Mouse (Mus musculus) thymus, postnatal 14 days (tissue): ENCODE data around the gene Mrps23.
A peak's percentile ranks its signal among the peaks of the same experiment; 100 is the strongest.

ENCODE experiments used
- DNase-seq: peaks from one replicate; pipeline ENCODE4 v3.0.0; 2021

Mrps23 gene

DNA sequence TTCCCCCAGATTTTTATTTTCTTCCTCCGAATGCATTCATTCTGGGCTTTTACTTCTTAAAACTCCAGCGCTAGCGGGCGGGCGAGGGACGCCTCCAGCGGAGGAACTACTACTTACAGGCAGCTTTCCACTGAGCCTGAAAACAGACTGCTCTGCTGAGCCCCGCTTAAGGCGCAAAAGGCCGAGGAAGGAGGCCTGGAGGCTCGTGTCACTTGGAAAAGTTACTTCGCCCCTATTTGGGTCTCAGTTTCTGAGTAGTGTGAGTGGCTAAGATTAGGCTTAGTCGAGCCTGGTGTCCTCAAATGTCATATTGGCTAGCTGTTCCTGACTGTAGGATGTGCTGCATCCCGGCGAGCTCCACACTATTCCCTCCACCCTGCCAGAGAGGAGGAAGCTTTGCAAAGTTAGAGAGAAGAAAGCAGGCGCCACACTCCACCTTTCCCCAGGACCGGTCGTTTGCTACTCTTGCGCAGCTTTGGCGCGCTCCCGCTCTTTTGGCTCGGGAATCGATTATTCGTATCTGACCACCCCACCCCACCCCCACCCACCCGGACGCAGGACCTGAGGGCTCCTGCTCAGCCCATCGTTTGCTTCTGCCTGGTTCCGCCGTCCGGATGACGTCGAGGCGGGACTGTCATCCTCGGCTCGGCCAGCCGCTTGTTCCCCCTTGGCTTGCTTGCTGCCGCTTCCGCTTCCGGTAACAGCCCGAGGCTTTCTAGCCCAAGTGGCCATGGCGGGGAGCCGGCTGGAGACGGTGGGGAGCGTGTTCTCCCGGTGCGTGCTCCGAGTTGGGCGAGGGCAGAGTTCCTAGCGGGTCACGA, at the start of gene Mrps23:
TSS of gene Mrps23 (plus strand) at position 677 of the 821 bp plus-strand sequence.
- peak; percentile 93 for DNase-seq

DNA sequence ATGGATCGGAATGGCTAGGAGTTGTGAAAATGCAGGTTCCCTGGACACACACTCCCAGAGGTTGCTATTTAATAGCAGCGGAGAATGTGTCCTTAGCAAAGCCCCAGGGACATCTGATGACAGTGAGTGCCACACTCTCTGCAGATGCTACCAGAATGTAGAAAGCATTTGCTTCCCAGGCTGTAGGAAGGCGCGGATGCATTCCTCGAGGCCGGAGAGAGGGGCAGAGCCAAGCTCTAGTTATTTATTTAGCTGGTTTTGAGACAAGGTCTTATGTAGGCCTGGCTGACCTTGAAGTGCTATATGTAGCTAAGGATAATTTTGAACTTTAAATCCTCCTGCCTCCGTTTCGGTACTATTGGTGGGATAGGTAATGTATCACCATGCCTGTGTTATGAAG, 49.7 kb upstream of the Mrps23 start:
- no peak for DNase-seq

GRCm38 (mm10) chr11:88155451-88155850, 48.7 kb upstream of the Mrps23 start:
- no peak for DNase-seq

DNA sequence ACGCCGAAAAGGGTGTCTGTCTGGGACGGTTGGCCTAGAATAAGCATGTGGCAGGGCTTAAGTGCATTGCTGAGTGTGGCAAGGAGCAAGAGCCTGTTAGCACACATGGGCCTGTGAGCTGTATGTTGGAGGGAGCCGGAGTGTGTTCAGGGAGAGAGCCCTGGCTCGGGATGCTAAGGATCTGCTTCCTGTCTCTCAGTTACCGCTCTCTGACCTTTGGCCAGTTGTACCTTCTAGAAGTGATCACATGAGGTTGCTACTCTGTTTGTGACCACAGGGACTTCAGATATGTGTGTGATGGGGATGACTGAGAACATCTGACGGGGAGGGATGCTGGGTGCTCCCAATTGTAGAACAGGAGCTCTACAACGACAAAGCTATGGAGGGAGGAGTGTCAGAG, 48.2 kb upstream of the Mrps23 start:
- no peak for DNase-seq

DNA sequence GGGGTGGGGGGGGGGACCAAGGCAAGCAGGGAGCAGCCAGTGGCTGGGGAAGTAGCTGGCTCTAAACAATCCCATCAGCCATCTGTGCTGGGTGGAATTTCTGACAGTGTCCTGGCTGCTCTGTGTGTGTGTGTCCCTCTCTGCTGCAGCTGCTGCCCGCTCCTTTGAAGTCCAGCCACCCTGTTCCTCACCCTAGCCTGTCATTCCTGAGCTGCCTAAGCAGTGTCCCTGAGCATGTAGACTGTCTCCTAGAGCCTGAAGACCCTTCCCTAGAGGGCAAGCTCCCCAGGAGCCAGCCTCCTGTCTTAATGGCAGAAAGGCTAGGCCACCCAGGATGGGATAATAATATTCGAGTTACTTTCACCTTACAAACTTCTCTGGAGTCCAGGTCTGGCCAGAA, 47.8 kb upstream of the Mrps23 start:
- no peak for DNase-seq

DNA sequence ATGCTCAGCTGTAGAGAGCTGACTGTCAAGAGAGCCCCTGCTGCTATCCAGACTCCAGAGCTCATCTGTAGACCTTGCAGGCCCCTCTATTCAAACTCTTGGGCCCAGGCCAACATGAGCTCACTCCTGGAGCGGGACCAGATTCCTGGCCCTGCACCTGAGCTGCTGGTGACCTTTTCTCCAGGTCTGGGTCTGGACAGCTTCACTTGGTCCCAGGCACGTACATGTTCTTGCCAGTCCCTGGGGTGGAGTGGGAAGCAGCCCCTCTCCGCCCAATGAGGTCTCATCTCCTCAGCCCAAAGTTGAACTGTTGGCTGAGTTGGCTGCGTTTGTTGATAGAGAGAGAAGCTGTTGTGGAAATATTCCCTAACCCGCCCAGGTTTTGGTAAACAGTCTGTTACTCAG, 45.3 kb upstream of the Mrps23 start:
- no peak for DNase-seq

DNA sequence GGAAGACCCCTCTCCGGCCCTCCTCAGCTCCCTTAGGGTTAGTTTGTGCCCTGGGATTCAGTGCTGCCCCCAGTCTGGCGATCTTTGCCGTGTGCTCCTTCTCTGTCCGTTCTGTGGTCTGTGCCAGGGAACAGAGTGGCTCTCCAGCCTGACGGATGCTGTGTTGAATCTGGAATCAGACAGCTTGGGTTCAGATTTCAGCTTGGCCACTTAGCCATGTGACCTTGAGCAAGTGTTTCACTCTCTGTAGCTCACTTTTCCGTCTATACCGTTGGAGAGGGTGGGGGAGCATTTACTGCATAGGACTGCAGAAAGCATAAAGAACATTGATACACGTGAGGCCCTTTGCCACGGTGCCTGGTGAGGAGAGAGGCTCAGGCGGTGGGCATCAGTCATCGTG, 44.8 kb upstream of the Mrps23 start:
- DNase-seq, result no peak

DNA sequence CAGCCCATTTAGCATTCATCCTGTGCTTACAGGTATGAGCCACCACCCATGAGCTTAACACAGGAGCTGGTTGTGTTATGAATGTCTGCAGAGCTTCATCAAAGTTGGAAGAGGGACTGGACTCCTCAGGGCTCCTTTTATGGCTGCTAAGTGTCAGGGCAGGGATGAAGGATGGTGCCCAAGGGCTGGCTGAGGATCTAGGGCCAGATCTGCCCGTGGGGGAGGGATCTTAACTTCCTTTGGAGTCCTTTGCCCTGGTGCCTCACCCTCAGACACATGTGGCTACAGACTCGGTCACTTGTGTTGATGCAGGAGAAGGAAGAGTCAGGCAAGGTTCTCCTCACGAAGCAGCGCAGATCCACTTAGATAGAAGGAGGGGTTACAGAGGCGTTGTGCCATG, 43.9 kb upstream of the Mrps23 start:
- DNase-seq, result no peak

DNA sequence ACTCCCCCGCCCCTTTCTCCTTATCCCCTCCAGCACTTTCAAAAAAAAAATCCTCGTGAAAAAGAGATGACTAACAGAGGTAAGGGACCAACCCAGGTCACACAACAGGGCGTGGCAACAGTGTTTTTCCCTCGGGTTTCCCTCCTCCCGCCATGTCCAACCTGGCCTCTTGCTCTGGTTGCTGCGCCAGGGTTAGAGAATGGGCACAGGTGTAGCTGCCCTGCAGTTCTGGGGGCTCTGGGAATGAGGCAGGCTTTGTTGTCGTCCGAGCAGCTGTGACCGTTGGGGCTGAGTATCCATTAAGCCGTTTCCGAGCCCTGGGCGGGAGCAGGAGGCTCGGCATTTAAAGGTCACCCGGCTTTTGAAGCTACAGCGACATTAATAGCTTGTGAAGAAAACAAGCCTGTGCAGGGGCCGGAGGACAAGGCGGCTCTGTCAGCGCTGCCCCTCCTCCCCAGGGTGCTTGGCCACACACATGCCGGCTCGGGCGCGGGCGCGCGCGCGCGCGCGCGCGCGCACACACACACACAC, 43.1 kb upstream of the Mrps23 start:
- DNase-seq, result no peak

DNA sequence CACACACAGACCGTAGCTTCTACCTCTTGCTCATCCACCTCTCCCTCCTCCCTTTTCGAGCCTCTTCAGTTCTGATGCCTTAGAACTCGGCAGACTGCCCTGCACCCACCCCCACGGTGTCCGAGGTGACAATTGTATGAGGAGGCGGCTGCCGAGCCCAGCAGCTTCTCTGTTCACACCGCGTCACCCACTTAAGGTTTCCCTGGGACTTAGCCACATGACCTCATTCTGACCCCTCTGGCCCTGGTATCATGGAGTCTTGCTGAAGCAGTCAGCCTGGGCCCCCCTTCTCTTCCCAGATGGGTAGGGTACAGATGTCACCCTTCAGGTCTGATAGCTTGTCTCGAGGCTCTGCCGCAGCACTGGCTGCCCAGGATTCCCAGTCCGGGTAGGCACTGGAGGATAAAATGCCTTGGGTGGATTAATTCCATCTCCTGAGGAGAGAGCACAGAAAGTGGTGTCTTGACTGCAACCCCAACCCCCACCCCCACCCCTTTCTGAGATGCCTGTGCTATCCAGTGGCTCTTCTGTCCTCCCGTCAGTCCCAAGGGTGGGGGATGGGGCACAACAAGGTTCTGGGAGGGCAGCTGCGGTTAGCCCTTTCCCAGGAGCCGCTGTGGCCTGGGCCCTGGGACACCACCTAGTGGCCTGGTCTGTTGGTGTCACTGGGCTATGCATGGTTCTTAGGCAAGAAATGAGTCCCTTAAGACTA, 42.4 kb upstream of the Mrps23 start:
- peak; percentile 77 for DNase-seq

- DNase-seq, result no peak
Measured at GRCm38 (mm10) chr11:88162740-88163139, 41.4 kb upstream of the Mrps23 start.

DNA sequence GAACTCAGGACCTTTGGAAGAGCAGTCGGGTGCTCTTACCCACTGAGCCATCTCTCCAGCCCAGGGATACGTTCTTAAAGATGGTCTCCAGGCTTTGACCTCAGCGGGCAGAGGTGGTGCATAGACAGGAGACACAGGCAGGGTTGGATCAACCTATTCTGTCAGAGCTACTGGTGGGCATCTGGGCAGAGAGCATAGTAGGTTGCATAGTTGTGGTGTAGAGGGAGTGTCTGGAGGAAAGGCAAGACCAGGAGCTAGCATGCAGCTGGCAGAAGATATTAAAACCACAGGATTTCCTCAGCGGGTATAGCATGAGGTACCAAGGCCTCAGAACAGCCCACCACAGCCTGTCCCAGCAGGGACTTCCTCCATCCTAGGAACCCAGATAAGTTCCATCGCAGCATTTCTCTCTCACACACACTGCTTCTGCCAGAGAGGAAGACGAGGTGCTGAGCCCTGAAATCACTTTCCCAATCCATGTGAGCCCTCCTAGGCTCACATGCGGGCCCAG, 39.9 kb upstream of the Mrps23 start:
- DNase-seq, result peak; percentile 37

DNA sequence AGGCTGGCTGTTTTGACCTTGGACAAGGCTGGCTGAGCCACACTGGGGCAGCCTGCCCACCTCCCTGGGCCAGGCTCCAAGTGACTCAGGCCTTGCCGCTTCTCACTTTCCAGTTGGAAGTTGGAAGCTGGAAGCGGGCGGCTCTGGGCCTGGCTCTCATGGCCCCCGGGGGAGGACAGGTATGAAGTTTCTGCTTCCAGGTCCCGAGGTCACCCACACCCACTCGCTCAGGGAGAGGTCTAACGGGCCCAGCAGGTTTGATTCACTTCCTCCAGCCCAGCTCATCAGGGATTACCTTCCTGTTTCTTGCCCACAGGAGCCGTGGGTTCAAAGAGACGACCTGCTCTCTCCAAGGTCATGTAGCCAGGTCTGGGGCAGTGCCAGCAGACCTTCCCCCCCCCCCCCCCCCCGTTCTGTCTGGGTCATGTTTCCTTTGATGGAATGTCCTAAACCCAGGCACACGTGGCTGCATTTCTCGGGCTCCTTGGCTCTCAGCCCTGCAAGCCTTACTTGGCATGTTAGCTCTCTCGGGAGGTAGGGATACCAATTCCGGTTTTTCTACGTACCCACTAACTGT, 39.3 kb upstream of the Mrps23 start:
- peak; percentile 19 for DNase-seq

GRCm38 (mm10) chr11:88165683-88166364, 38.4 kb upstream of the Mrps23 start:
- no peak for DNase-seq

- DNase-seq, result no peak
Measured at GRCm38 (mm10) chr11:88166471-88166870, 37.7 kb upstream of the Mrps23 start.

- DNase-seq, result no peak
Measured at GRCm38 (mm10) chr11:88168611-88169010, 35.6 kb upstream of the Mrps23 start.

GRCm38 (mm10) chr11:88169531-88170040, 34.6 kb upstream of the Mrps23 start:
- DNase-seq, result no peak

DNA sequence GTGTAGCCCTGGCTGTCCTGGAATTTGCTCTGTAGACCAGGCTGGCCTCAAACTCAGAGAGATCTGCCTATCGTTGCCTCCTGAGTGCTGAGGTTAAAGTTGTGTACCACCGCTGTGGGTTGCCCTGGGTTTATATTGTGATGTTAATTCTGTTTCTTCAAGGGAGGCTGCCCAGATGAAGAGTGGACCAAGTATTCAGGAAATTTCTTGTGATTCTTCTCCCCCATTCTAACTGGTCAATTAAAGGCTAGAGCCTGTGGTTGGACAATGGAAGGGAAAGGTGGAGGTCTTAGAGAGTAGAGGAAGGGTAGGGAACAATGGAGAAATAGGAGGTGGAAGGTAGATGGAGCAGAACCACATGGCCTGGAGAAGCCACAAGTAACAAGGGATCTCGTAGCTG, 33.6 kb upstream of the Mrps23 start:
- no peak for DNase-seq

GRCm38 (mm10) chr11:88171876-88172442, 32.2 kb upstream of the Mrps23 start:
- DNase-seq, result no peak

GRCm38 (mm10) chr11:88172601-88173325, 31.4 kb upstream of the Mrps23 start:
- no peak for DNase-seq

DNA sequence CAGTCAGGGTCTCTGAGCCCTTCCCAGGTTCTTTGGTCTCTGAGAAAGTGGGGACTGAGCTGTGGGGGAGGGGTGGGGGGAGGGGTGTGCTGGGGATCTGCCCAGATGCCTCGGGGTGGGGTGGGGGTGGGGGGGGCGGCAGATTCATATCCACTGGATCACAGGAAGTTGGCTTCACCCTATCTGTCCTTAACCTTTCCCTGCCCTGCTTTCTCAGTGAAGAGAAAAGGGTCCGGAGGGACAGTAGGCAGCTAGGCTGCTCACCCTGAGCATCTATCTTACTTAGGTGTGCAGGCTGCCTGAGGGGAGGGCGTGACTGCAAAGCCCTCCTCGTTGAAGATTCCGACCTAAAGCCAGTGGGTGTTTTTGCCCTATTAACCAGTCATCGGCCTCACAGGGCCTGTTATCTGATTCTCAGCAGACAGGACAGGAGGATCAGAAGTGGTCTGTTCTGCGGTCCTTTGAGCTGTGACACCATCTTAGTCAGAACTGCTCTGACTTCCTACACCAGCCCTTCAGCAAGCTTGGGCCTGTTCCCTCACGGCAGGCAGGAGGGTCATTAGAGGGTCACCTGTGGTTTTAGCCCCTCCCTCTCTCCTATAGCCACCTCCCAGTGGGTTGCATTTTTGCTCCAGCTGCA, 30.7 kb upstream of the Mrps23 start:
- no peak for DNase-seq
